Mouse (Mus musculus): Measurements from ENCODE around the gene Gpsm1. TPM values are rescaled to one million over a fixed set of nuclear protein-coding genes. Genes with fewer than 3 reads are reported as not detected.

Gene Gpsm1
- polyA plus RNA-seq (2015; fragmentation: Nextera tagmentation; extraction: Ambion mirVana), result 61.5 and 66.6 TPM in 2 replicates

GRCm38 (mm10) chr2:26315072-26315924 is at the start of gene Gpsm1:
TSS of gene Gpsm1 (plus strand) at chr2:26315515.
- Histone ChIP-seq H3K36me3 (peaks cover 16% of the 10 kb centered on the region), H3K27ac (peak within 1 kb of the TSS; percentile 97), H3K27me3 (no peaks in the 10 kb centered on the region), H3K4me2 (replicated peaks) (peak within 1 kb of the TSS; percentile 99), H3K4me1 (peaks cover 65% of the 10 kb centered on the region), H3K9ac (peak within 1 kb of the TSS; percentile 95), H3K9me3 (no peaks in the 10 kb centered on the region), H3K4me3 (peak within 1 kb of the TSS; percentile 92)
- under 1% methylated on average over 60 of the region's 66 CpGs for WGBS
- ATAC-seq (ENCODE audit: low FRiP score, low read depth), result peak; percentile 80

DNA sequence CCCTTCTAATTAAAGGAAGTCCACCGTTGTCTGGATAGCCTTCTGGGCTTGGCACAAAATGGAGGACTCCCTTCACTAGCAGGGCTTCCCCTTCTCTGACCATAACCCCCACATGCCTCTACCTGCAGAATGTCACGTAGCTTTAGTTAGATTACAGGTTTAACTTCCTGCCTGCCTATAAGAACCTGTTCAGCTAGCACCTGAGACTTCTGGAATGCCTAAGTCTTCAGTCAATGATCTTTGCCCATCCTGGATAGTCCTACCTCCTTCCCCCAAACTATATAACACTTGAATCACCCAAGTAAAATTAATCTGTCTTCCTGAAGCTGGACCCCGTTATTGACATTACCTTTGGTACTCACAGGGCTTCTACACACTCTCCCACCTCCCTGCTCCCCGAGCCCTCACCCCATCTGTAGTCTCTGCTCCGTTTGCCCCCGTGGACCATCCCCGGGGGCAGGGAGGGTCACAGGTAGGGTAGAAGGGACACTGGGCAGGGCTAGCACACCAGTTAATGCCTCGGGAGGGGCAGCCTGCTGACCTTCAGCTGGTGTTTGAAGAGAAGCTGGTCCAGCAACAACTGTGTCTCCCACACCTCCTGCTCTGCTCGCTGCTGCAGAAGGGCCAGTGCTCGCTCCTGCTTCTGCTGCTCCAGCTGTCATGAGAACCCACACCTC is 49.1 kb upstream of the Gpsm1 start:
- Histone ChIP-seq H3K4me1 (peaks cover 18% of the 10 kb centered on the region), H3K27ac (no peak overlapping the region), H3K9ac (no peak overlapping the region), H3K36me3 (no peaks in the 10 kb centered on the region), H3K27me3 (no peaks in the 10 kb centered on the region), H3K4me3 (no peak overlapping the region), H3K9me3 (no peaks in the 10 kb centered on the region), H3K4me2 (replicated peaks) (no peak overlapping the region)
- WGBS, result 78% methylated on average over 10 of the region's 10 CpGs
- no peak for ATAC-seq (ENCODE audit: low FRiP score, low read depth)

GRCm38 (mm10) chr2:26268216-26268615 is 47.1 kb upstream of the Gpsm1 start:
- no peak overlapping the region for H3K4me3 ChIP-seq
- H3K9ac ChIP-seq, result no peak overlapping the region
- H3K27ac ChIP-seq, result no peak overlapping the region
- no peak overlapping the region for H3K4me2 ChIP-seq (replicated peaks)
- H3K4me1 ChIP-seq, result peaks cover 18% of the 10 kb centered on the region
- H3K27me3 ChIP-seq, result no peaks in the 10 kb centered on the region
- no peaks in the 10 kb centered on the region for H3K36me3 ChIP-seq
- H3K9me3 ChIP-seq, result no peaks in the 10 kb centered on the region
- no peak for ATAC-seq (ENCODE audit: low FRiP score, low read depth)
- 78% methylated on average over 3 of the region's 3 CpGs for WGBS

DNA sequence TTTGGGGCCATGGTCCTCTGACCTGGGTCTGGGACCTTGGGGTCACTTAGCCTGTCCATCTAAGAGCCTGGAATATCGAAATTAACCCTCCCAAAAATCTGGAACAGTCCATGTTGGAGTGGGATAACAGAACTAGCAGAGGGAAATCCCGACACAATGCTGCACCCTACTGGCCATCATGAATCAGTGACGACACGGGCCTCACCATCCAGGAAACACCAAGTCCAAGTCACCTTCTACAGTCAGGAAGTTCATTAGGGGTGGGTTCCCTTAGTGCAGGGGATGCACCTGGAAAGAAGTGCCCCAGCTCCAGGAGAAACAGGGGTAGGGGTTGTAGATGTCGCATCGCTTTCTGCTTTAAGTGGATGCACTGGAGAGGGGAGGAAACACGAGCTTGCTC is 41.7 kb upstream of the Gpsm1 start:
- Histone ChIP-seq H3K27me3 (0 out of 2 replicates have a peak, but pooled peaks cover 7% of the 10 kb centered on the region), H3K4me2 (replicated peaks) (no peak overlapping the region), H3K36me3 (no peaks in the 10 kb centered on the region), H3K9ac (peak overlapping the region; percentile 25; the same call in 1 of the 2 replicates), H3K4me1 (peaks cover 9% of the 10 kb centered on the region), H3K9me3 (no peaks in the 10 kb centered on the region), H3K27ac (no peak overlapping the region), H3K4me3 (no peak overlapping the region)
- 18% methylated on average over 7 of the region's 7 CpGs for WGBS
- ATAC-seq (ENCODE audit: low FRiP score, low read depth), result no peak

DNA sequence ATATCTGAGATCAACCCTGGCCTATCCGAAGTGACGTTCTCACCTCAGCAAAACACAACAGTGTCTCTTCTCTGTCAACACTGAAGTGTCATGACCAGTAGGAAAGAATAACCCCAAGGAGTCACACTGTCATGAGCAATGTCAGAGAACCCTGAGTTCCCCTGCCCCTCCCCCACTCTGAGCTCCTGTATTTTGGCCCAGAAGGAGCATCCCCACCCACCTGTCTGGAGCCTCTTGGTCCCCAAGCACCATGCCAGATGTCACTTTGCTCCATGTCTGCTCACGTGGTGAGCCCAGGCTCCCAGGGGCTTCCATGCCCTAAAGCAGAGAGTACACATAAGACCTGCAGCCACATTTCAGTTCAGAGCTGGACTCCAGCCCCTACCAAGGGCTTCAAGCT is 35.6 kb upstream of the Gpsm1 start:
- H3K4me3 ChIP-seq, result no peak overlapping the region
- no peak overlapping the region for H3K4me2 ChIP-seq (replicated peaks)
- WGBS, result 73% methylated on average over 3 of the region's 3 CpGs
- 0 out of 2 replicates have a peak, but pooled peaks cover 7% of the 10 kb centered on the region for H3K27me3 ChIP-seq
- ATAC-seq (ENCODE audit: low FRiP score, low read depth), result no peak
- no peaks in the 10 kb centered on the region for H3K36me3 ChIP-seq
- no peak overlapping the region for H3K27ac ChIP-seq
- H3K9ac ChIP-seq, result no peak overlapping the region
- H3K9me3 ChIP-seq, result no peaks in the 10 kb centered on the region
- no peaks in the 10 kb centered on the region for H3K4me1 ChIP-seq

DNA sequence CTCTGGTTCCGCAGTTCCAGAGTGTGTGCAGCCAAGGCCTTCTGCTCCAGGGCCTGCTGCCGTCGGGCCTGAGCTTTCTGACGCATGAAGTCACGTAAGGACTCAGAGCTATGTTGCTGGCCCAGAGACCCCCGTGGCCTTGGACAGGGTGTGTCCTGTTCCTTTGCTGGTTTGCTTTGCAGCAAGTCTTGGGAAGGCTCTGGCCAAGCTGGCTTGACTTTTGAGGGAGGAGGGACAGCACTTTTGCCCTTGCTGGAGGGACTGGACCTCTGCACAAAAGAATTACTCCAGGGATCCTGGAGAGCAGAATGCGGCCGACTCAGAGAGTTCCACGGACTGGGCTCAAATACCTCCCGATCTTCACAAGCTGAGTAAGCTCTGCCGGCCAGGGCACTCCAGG is 34.7 kb upstream of the Gpsm1 start:
- Histone ChIP-seq H3K9ac (no peak overlapping the region), H3K27me3 (0 out of 2 replicates have a peak, but pooled peaks cover 5% of the 10 kb centered on the region), H3K9me3 (no peaks in the 10 kb centered on the region), H3K4me1 (no peaks in the 10 kb centered on the region; the same call in 1 of the 2 replicates), H3K4me2 (replicated peaks) (no peak overlapping the region), H3K36me3 (no peaks in the 10 kb centered on the region), H3K27ac (no peak overlapping the region), H3K4me3 (no peak overlapping the region)
- 78% methylated on average over 11 of the region's 11 CpGs for WGBS
- no peak for ATAC-seq (ENCODE audit: low FRiP score, low read depth)

DNA sequence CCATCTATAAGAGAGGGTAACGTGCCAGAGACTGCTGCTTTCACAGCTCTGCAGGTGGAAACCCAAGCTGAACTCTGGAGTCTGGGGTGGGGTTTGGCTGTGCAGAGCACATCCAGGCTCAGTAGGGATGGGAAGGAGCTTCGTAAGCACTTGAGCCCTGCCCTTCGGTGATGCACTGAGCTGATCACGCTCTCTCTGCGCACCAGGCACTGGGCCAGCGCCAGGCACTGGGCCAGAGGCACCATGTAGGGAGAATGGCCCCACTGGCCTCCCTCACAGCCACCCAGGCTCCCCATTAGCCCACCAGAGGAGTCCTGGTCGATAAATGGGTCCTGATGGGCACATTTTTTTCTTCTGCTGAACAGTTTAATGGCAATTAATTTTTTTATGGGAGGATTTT is 29.5 kb upstream of the Gpsm1 start:
- no peaks in the 10 kb centered on the region; the same call in 1 of the 2 replicates for H3K4me1 ChIP-seq
- peak; percentile 66; the same call in 1 of the 2 replicates for ATAC-seq (ENCODE audit: low FRiP score, low read depth)
- 52% methylated on average over 7 of the region's 7 CpGs for whole genome bisulfite sequencing
- no peak overlapping the region for H3K4me2 ChIP-seq (replicated peaks)
- H3K9me3 ChIP-seq, result no peaks in the 10 kb centered on the region
- H3K27me3 ChIP-seq, result no peaks in the 10 kb centered on the region
- H3K27ac ChIP-seq, result no peak overlapping the region
- no peak overlapping the region for H3K4me3 ChIP-seq
- no peak overlapping the region for H3K9ac ChIP-seq
- no peaks in the 10 kb centered on the region for H3K36me3 ChIP-seq

- H3K27me3 ChIP-seq, result no peaks in the 10 kb centered on the region
- H3K9me3 ChIP-seq, result no peaks in the 10 kb centered on the region
- H3K27ac ChIP-seq, result no peak overlapping the region
- no peak for ATAC-seq (ENCODE audit: low FRiP score, low read depth)
- 37% methylated on average over 7 of the region's 7 CpGs for WGBS
- no peaks in the 10 kb centered on the region; the same call in 1 of the 2 replicates for H3K4me1 ChIP-seq
- no peaks in the 10 kb centered on the region for H3K36me3 ChIP-seq
- H3K4me2 ChIP-seq (replicated peaks), result no peak overlapping the region
- no peak overlapping the region for H3K4me3 ChIP-seq
- H3K9ac ChIP-seq, result no peak overlapping the region
Measured at GRCm38 (mm10) chr2:26286391-26286790, 28.9 kb upstream of the Gpsm1 start.

GRCm38 (mm10) chr2:26290133-26290532 is 25.2 kb upstream of the Gpsm1 start:
- no peak overlapping the region for H3K4me3 ChIP-seq
- no peak for ATAC-seq (ENCODE audit: low FRiP score, low read depth)
- H3K4me2 ChIP-seq (replicated peaks), result no peak overlapping the region
- no peak overlapping the region for H3K9ac ChIP-seq
- WGBS, result 67% methylated on average over 5 of the region's 5 CpGs
- H3K4me1 ChIP-seq, result no peaks in the 10 kb centered on the region; the same call in 1 of the 2 replicates
- H3K9me3 ChIP-seq, result no peaks in the 10 kb centered on the region
- H3K27ac ChIP-seq, result no peak overlapping the region
- no peaks in the 10 kb centered on the region for H3K27me3 ChIP-seq
- no peaks in the 10 kb centered on the region for H3K36me3 ChIP-seq

- H3K27ac ChIP-seq, result no peak within 1 kb of the TSS
- no peak within 1 kb of the TSS for H3K4me2 ChIP-seq (replicated peaks)
- H3K9ac ChIP-seq, result no peak within 1 kb of the TSS
- peaks cover 31% of the 10 kb centered on the region for H3K4me1 ChIP-seq
- H3K9me3 ChIP-seq, result no peaks in the 10 kb centered on the region
- peaks cover 5% of the 10 kb centered on the region for H3K27me3 ChIP-seq
- no peak for ATAC-seq (ENCODE audit: low FRiP score, low read depth)
- H3K36me3 ChIP-seq, result no peaks in the 10 kb centered on the region
- 54% methylated on average over 2 of the region's 2 CpGs for WGBS
- no peak within 1 kb of the TSS for H3K4me3 ChIP-seq
Measured at GRCm38 (mm10) chr2:26294457-26294856, 20.9 kb upstream of the Gpsm1 start, which contains the start of gene Ccdc187. TSS of gene Ccdc187 (minus strand) at chr2:26294557.

- Histone ChIP-seq H3K27me3 (peaks cover 15% of the 10 kb centered on the region), H3K4me3 (no peak overlapping the region), H3K4me2 (replicated peaks) (no peak overlapping the region), H3K27ac (no peak overlapping the region; the same call in 1 of the 2 replicates), H3K9me3 (no peaks in the 10 kb centered on the region), H3K9ac (peak overlapping the region; percentile 39), H3K4me1 (peaks cover 38% of the 10 kb centered on the region), H3K36me3 (no peaks in the 10 kb centered on the region)
- WGBS, result 37% methylated on average over 6 of the region's 6 CpGs
- ATAC-seq (ENCODE audit: low FRiP score, low read depth), result no peak
Measured at GRCm38 (mm10) chr2:26296606-26297195, 18.6 kb upstream of the Gpsm1 start.
